Mouse (Mus musculus) heart, adult 2 months (tissue): ENCODE results near the gene Smg5.
"Not testable (repeated sequence)": the region's sequence is repeated elsewhere in the genome, so short reads cannot be mapped to it uniquely, and the experiment has no call there.

Source experiments
- CTCF ChIP-seq: fragments of 200-600 bp; IDR thresholded peaks from 2 replicates; pipeline ENCODE4 v1.8.1; 2022; ENCODE audit warnings: antibody characterized with exemption, mild to moderate bottlenecking, moderate library complexity
- POLR2A ChIP-seq: fragments of 200-500 bp; IDR thresholded peaks from 2 replicates; pipeline ENCODE4 v1.6.1; 2011; ENCODE audit warnings: mild to moderate bottlenecking, low read depth, low read length, control low read depth; ENCODE audit not compliant: insufficient read depth

DNA sequence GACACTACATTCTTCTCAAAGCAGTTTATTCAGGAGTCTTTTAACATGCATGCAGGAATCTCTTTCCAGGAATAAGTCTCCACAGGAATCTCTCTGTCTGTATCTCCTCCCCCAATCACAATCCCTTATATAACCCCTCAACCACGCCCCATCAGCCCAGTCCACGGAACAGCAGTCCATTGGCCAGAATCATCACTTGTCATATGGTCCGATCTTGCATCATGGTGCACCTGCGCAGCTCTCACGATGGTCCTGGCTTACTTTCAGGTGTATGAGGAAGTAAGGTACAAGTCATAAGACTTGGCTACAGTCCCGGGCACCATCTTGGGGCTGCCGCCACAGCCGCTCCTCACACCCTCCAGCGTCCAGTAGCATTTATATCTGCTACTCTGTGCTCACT lies 36.6 kb downstream of the Smg5 start, which contains the start of gene Bglap3:
- TF ChIP-seq POLR2A, CTCF: not testable (repeated sequence)
